Mouse (Mus musculus) midbrain, embryonic 10.5 days (tissue): ENCODE measurements at regions not wholly inside any gene's neighbourhood (a gene's known extent, or its start where the extent isn't known, plus 50 kb on each side); places are given as distances from the start of the nearest gene placed in this dataset.

ENCODE experiments used
- DNase-seq: peaks from one replicate; pipeline ENCODE4 v3.0.0-alpha.2; 2017; ENCODE audit warnings: low spot score
- H3K27ac ChIP-seq: fragments of 300-500 bp; sonication (generic); replicated peaks from 2 replicates; pipeline ENCODE4 v1.5.1; 2016; ENCODE audit warnings: mild to moderate bottlenecking
- H3K27me3 ChIP-seq: fragments of 300-500 bp; sonication (generic); 2 replicates; pipeline ENCODE4 v1.6.1; 2016; ENCODE audit warnings: low read depth, mild to moderate bottlenecking; ENCODE audit not compliant: poor library complexity, severe bottlenecking
- H3K36me3 ChIP-seq: fragments of 300-500 bp; sonication (generic); 2 replicates; pipeline ENCODE4 v1.6.1; 2016; ENCODE audit warnings: mild to moderate bottlenecking, moderate library complexity
- H3K4me1 ChIP-seq: fragments of 300-500 bp; sonication (generic); 2 replicates; pipeline ENCODE4 v1.6.1; 2016
- H3K4me3 ChIP-seq: fragments of 300-500 bp; sonication (generic); 2 replicates; pipeline ENCODE4 v1.5.1; 2016; ENCODE audit warnings: mild to moderate bottlenecking, moderate library complexity
- H3K9me3 ChIP-seq: fragments of 300-500 bp; sonication (generic); replicated peaks from 2 replicates; pipeline ENCODE4 v1.6.1; 2016; ENCODE audit warnings: mild to moderate bottlenecking
- WGBS: fragments of 180-500 bp; shearing (Covaris S2); methylation state at CpG from one replicate; pipeline ENCODE4 v1.1.7; 2016; 5-methylcytosine and 5-hydroxymethylcytosine counted together

DNA sequence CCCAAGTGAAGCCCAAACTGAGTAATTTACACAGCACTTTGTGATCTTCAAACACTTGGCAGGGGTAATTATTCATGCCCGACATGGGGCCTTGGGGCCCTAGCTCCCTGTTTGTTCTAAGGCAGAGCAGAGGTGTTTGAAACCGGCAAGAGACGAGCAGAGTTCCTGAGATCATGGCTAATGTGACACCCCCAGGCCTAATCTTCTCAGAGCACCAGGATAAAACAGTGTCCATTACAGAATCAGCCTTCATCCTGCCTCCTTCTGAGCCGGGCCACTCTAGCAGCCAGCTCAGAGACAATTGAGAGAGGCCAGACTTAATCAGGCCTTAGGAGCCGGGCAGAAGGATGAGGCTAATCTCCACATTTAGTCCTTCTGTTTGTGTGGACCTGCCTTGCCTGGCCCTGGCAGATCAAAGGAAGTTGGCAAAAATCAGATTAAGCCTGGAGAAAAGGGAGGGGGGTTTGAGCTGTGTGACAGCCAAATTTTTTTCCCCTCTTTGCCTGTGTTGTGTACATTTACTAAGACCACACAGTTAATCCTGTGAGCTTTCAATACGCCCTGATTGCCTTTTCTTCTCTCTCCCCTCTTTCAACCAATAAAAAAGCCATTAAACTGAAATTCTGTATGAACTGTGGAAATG lies 157.5 kb upstream of the Irx1 start:
- WGBS, result 7% methylated on average over 6 of the region's 6 CpGs
- H3K27me3 ChIP-seq, result peaks cover 99% of the 10 kb centered on the region
- H3K27ac ChIP-seq, result peak overlapping the region; percentile 81
- no peaks in the 10 kb centered on the region for H3K9me3 ChIP-seq
- H3K4me3 ChIP-seq, result peak overlapping the region; percentile 39; the same call in 1 of the 2 replicates
- DNase-seq, result peak; percentile 76
- H3K36me3 ChIP-seq, result no peaks in the 10 kb centered on the region
- H3K4me1 ChIP-seq, result peaks cover 72% of the 10 kb centered on the region

DNA sequence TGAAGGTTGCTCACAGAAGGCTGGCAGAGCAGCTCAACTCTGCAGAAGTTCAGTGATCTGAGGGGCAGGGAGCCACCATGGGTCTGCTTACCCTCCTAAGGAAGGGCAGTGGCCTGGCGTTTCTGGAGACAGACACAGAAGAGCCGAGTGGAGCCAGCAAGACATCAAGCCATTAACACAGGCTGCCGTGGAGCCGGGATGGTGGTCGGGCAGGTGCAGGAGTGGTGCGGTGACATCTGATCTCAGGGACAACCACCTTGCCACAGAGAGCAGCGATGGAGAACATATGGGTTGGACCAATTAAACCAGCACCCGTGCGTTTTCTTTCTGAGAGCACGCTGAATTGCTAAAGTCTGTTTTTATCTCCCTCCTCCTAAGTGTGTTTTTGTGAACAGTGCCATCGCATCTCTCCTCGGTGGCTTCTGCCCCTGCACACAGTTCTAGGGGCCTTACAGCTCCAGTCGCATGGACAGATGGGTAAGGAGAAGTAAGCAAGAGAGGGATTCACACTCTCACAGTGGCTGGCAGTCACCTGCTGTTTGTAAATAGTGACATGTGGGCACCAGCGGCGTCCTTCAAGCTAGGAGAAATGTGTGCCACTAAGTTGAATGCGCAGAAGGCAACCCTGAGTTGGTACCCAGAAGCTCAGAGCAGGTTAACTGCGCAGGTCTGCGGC lies 158.2 kb upstream of the Irx1 start:
- 39% methylated on average over 18 of the region's 18 CpGs for WGBS
- H3K27me3 ChIP-seq, result peaks cover 99% of the 10 kb centered on the region
- DNase-seq, result peak; percentile 55

DNA sequence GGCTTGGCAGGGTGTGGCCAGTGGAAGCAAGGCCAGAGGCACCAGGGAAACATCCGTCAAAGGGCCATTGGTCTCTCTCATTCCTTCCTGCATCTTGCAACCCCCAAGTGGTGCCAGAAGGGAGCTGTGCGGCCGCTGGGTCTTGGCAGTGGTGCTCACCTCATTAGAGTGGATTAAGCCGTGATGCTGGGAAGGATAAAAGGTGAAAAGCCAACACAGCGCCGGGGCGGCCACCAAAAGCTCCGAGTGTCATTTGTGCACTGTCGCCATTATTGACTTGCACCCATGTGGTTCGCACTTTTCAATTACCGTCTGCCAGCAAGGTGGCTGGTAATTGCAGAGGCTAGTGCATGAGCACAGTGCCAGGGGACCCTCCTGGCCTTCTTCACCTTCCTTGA lies 158.7 kb upstream of the Irx1 start:
- peak; percentile 41 for DNase-seq
- H3K27ac ChIP-seq, result peak overlapping the region; percentile 81
- no peaks in the 10 kb centered on the region for H3K36me3 ChIP-seq
- peaks cover 65% of the 10 kb centered on the region for H3K4me1 ChIP-seq
- WGBS, result 19% methylated on average over 11 of the region's 11 CpGs
- H3K9me3 ChIP-seq, result no peaks in the 10 kb centered on the region
- peak overlapping the region; percentile 39 for H3K4me3 ChIP-seq
- peaks cover 99% of the 10 kb centered on the region for H3K27me3 ChIP-seq

More for the DNA sequence above, 158.2 kb upstream of the Irx1 start:
- Histone ChIP-seq H3K4me1 (peaks cover 66% of the 10 kb centered on the region), H3K27ac (peak overlapping the region; percentile 81), H3K9me3 (no peaks in the 10 kb centered on the region), H3K36me3 (no peaks in the 10 kb centered on the region), H3K4me3 (peak overlapping the region; percentile 39)

DNA sequence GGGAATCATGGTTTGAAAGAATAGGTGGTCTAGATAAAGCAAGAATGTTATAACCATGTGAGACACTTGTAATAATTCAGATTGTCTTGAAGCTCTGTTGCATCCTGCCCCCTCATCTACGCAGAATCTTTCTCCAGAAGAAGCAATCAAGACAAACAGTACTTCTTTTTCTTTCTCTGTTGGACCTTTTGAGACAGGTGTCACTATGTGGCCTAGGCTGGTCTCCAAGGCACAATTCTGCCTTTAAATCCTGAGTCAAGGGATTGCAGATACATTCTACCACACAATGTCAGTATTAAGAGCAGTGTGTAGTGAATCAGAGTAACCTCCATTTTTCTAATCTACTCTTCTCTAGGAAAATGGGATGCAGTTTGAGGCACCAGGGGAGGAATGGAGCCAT lies 164.8 kb upstream of the Irx1 start:
- H3K36me3 ChIP-seq, result no peaks in the 10 kb centered on the region
- WGBS, result 96% methylated on average over 1 of the region's 1 CpGs
- no peak overlapping the region for H3K27ac ChIP-seq
- peaks cover 72% of the 10 kb centered on the region for H3K27me3 ChIP-seq
- peaks cover 15% of the 10 kb centered on the region for H3K4me1 ChIP-seq
- no peaks in the 10 kb centered on the region for H3K9me3 ChIP-seq
- no peak for DNase-seq
- no peak overlapping the region for H3K4me3 ChIP-seq

DNA sequence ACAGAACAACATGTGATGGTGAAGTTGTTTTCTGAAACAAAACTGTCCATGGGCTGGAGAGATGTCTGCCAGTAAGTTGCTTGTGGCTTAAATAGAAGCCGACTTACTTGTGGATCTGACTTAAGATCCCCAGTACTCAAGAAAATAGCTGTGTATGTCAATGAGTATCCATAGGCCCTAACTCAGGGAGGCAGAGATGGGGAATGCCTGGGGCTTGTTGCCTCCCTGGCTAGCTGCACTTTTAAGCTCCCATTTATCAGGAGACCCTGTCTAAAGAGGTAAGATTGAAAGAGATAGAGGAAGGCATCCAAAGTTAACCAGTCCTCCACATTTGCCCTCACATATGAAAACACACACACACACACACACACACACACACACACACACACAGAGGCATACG lies 167.8 kb upstream of the Irx1 start:
- WGBS, result 85% methylated on average over 2 of the region's 2 CpGs
- Histone ChIP-seq H3K36me3 (no peaks in the 10 kb centered on the region), H3K4me3 (no peak overlapping the region), H3K27ac (no peak overlapping the region), H3K9me3 (no peaks in the 10 kb centered on the region), H3K4me1 (peaks cover 3% of the 10 kb centered on the region; the same call in 1 of the 2 replicates), H3K27me3 (peaks cover 64% of the 10 kb centered on the region)
- no peak for DNase-seq

DNA sequence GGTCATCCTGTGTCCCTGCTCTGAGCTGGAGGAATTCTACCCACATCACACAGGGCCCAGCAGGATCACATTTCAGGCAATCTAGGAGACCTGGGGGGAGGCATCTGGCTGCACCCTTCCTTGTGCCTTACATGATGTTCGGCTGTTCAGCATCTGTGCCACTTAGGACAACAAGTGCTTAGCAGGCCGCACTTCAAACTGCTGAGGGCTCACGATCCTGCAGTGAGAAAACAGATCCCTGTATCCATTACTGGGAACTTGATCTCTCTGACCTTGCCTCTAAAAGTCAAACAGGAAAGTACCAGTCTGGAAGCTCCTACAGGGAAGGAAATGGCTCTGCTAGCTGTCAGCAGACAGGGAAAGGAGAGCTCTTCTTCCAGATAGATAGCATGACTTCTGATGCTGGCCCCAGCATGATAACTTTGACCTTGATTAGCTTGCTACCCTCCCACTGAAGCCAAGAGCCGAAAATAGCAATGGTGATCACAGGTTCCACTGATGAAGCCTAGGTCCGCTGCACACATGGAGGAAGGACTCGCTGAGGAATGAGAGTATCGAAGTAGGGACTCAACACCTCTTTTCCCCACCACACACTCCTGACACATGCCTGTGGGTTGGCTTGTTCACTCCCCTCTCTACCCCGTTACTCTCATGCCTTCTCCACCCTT lies 170.7 kb upstream of the Irx1 start:
- no peak for DNase-seq
- Histone ChIP-seq H3K27ac (no peak overlapping the region), H3K4me1 (peaks cover 3% of the 10 kb centered on the region; the same call in 1 of the 2 replicates), H3K9me3 (no peaks in the 10 kb centered on the region), H3K36me3 (no peaks in the 10 kb centered on the region), H3K4me3 (no peak overlapping the region), H3K27me3 (peaks cover 38% of the 10 kb centered on the region)
- 78% methylated on average over 8 of the region's 8 CpGs for WGBS

DNA sequence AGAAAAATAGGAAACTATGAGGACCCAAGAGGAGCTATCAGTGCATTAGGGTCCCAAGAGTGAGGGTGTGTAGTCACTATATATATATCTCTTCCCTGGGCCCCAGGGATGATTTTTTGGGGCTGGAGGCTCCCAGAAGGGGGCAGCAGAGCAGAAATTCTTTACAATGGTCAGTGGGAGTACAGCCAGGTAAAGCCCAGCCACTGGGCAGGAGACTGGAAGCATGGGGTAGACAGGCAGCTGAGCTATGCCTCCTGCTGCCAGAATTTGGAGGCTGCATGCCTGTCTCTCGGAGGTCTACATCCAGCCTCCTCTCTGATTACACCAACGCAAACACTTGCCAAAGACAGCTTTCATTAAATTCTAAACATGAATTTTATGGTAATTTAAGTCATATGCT lies 202.7 kb upstream of the Irx1 start:
- no peaks in the 10 kb centered on the region for H3K27me3 ChIP-seq
- no peak overlapping the region for H3K27ac ChIP-seq
- 61% methylated on average over 2 of the region's 2 CpGs for WGBS
- peaks cover 3% of the 10 kb centered on the region; the same call in 1 of the 2 replicates for H3K4me1 ChIP-seq
- DNase-seq, result no peak
- H3K36me3 ChIP-seq, result no peaks in the 10 kb centered on the region
- H3K4me3 ChIP-seq, result no peak overlapping the region
- no peaks in the 10 kb centered on the region for H3K9me3 ChIP-seq

DNA sequence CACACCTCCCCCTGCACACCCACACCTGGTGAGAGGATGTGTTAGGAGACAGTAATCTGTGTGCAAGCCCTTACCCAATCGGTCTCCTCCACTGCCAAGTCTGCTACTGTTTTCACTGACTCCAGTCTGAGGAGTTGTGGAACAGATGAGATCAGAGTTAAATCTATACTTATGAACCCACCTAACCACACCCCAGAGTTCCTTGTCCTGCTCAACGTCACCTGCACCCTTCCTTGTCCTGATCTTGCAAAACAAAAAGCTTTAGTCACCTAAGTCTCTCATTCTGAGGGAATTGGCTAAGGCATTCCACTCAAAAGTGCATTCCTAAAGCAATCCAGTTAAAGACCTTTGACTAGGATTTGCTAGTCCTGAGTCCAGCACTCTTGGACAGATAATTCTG lies 203.9 kb upstream of the Irx1 start:
- Histone ChIP-seq H3K4me1 (peaks cover 3% of the 10 kb centered on the region; the same call in 1 of the 2 replicates), H3K36me3 (no peaks in the 10 kb centered on the region), H3K4me3 (no peak overlapping the region), H3K27ac (no peak overlapping the region), H3K27me3 (no peaks in the 10 kb centered on the region), H3K9me3 (no peaks in the 10 kb centered on the region)
- 75% methylated on average over 2 of the region's 2 CpGs for WGBS
- no peak for DNase-seq

DNA sequence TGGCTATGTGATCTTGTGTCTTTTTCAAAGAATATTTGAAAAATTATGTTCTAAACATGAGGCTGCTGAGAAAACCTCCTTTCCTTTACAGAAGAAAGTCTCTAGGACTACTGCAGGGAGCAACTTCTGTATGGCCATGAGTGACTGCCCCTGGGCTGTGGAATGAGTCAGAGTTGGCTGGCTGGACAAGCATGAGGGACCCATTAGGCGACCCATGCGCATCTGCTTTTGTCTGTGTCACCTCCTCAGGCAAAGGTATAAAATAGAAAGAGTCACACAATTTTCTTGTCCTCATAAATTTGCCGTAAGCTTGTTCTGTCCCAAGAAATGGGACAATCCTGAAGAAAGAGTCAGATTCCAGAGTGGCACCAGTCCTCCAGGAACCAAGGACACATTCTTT lies 220.1 kb upstream of the Irx1 start:
- H3K27ac ChIP-seq, result no peak overlapping the region
- no peaks in the 10 kb centered on the region for H3K36me3 ChIP-seq
- H3K9me3 ChIP-seq, result no peaks in the 10 kb centered on the region
- DNase-seq, result no peak
- no peaks in the 10 kb centered on the region for H3K27me3 ChIP-seq
- H3K4me3 ChIP-seq, result no peak overlapping the region
- 92% methylated on average over 3 of the region's 3 CpGs for WGBS
- no peaks in the 10 kb centered on the region for H3K4me1 ChIP-seq

DNA sequence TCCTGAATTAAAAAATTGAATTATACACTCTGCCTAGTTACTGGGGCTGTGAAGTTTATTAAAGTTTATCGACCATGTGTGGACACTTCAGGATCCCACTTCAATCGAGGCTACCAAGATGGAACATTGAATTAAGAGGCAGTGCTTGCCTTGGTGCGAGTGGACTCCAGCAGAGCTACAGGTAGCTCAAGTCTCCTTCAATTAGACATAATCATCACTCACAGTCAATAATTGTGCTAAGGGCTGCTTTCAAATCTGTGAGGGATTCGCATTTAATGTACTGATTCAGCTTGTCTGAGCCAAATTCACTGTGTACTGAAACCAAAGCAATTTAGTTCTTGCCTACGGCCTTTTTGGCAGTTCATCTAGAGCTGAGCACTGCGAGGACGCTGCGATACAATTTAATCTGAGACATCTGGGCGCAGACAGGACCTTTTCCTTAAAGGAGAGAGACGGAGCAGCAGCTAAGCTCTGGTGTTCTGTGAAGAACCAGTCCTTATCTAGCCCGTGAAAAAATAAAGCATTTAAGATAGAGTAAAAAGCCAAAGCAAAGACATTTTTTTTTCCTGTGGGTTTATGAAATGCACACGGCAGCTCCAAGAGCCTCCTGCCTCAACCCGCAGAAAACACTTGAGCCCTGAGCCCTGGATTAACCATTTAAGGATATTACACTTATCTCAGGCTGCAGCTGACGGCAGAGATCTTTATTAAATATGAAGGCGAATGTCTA lies 220.8 kb upstream of the Irx1 start:
- WGBS, result 88% methylated on average over 15 of the region's 15 CpGs

DNA sequence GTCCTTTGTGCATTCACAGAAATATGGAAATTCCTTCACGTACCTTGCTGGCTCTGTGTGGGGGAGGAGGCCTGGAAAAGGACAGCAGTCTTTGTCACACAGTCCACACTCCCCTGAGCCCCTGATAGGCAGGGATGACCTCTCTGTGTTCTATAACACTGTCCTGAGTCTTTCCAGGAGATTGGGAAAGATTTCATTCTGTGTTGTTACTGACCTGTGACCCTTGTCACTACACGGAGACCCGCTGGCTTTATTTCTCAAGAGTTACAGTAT lies 221.3 kb upstream of the Irx1 start:
- no peak overlapping the region for H3K4me3 ChIP-seq
- no peak for DNase-seq
- H3K36me3 ChIP-seq, result no peaks in the 10 kb centered on the region
- H3K9me3 ChIP-seq, result no peaks in the 10 kb centered on the region
- no peak overlapping the region for H3K27ac ChIP-seq
- no peaks in the 10 kb centered on the region for H3K4me1 ChIP-seq
- 87% methylated on average over 3 of the region's 3 CpGs for WGBS
- no peaks in the 10 kb centered on the region for H3K27me3 ChIP-seq

More for the DNA sequence above, 220.8 kb upstream of the Irx1 start:
- no peak overlapping the region for H3K4me3 ChIP-seq
- no peak overlapping the region for H3K27ac ChIP-seq
- no peak for DNase-seq
- H3K27me3 ChIP-seq, result no peaks in the 10 kb centered on the region
- no peaks in the 10 kb centered on the region for H3K9me3 ChIP-seq
- H3K4me1 ChIP-seq, result no peaks in the 10 kb centered on the region
- H3K36me3 ChIP-seq, result no peaks in the 10 kb centered on the region

DNA sequence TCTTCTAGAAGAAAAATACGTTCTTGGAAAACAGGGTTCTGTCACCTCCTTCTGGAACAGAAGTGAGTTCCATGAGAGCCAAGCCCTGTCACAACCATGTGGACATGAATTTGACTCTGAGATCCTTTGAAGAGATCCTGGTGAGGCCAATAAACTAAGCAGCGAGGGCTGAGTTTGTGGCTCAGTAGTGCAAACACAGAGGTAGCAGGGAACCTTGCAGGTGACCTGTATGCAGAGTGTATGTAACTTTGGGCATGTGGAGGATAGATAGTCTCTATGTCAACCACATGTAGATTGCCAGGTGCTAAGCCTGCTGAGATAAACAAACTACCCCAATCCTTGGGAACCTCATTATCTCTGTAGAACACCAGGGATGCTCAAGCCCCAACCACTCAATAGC lies 232.4 kb upstream of the Irx1 start:
- H3K27me3 ChIP-seq, result no peaks in the 10 kb centered on the region
- H3K4me3 ChIP-seq, result no peak overlapping the region
- H3K27ac ChIP-seq, result no peak overlapping the region
- DNase-seq, result no peak
- H3K4me1 ChIP-seq, result peaks cover 6% of the 10 kb centered on the region; the same call in 1 of the 2 replicates
- WGBS, result 93% methylated on average over 2 of the region's 2 CpGs
- H3K9me3 ChIP-seq, result no peaks in the 10 kb centered on the region; the same call in 1 of the 2 replicates
- H3K36me3 ChIP-seq, result no peaks in the 10 kb centered on the region
